ENCODE assay signal across 20 mouse cellular contexts in genomic region chr1:152356721-152357120, GRCm38 (mm10). TPM values are rescaled to one million over a fixed set of nuclear protein-coding genes. Genes with fewer than 3 reads are reported as not detected.
DNase-seq lines count a peak whose midpoint lies in the region; ATAC-seq lines count a peak whose summit lies in the region.
"Had no signal": no experiment of that assay in that cellular context is flagged by ENCODE, and none has a peak within 500 bp of the region (broad histone marks: within the 10 kb centered on the region; RNA-seq: fewer than 3 reads in every experiment).

No protein-coding gene starts in this region.

- DNase-seq in kidney, adult 11 months = peak; percentile 7
- DNase-seq in kidney, adult 8-10 months = no peak
- peak; percentile 24 for DNase-seq in heart, adult 8-10 months (ENCODE audit: low spot score)
- DNase-seq in lung, postnatal 14 days = peak; percentile 43
- DNase-seq in left cerebral cortex, adult 18-20 months (ENCODE audit: low spot score in 2 of 2) = no peak
- DNase-seq in left cerebral cortex, adult 9 months (ENCODE audit: low spot score in 2 of 2) = no peak
- DNase-seq: cerebellum, adult 11-12 months; layer of hippocampus, adult 9-11 months; right cerebral cortex, postnatal 25 days; thymus, adult 18-20 months had no signal

- H3K9me3 ChIP-seq in kidney, embryonic 14.5 days (ENCODE audit: control insufficient read depth, low read length) = no peaks in the 10 kb centered on the region
- H3K9me3 ChIP-seq: embryonic facial prominence, embryonic 13.5 days; hindbrain, embryonic 13.5 days; midbrain, embryonic 13.5 days had no signal

- no peak overlapping the region for H3K4me3 ChIP-seq in kidney, embryonic 14.5 days (ENCODE audit: low read length)
- H3K4me3 ChIP-seq: embryonic facial prominence, embryonic 13.5 days; hindbrain, embryonic 13.5 days; midbrain, embryonic 13.5 days; myocyte had no signal

- H3K4me1 ChIP-seq in kidney, embryonic 14.5 days (ENCODE audit: control insufficient read depth, insufficient read depth, low read length) = peaks cover 6% of the 10 kb centered on the region; the same call in 1 of the 2 replicates
- H3K4me1 ChIP-seq: embryonic facial prominence, embryonic 13.5 days; hindbrain, embryonic 13.5 days; midbrain, embryonic 13.5 days had no signal

- no peaks in the 10 kb centered on the region for H3K36me3 ChIP-seq in kidney, embryonic 14.5 days (ENCODE audit: control insufficient read depth, insufficient read depth, low read length)
- H3K36me3 ChIP-seq: embryonic facial prominence, embryonic 13.5 days; hindbrain, embryonic 13.5 days; midbrain, embryonic 13.5 days had no signal

- no peak overlapping the region for H3K27ac ChIP-seq in kidney, embryonic 14.5 days (ENCODE audit: low read depth, low read length)
- H3K27ac ChIP-seq: embryonic facial prominence, embryonic 13.5 days; hindbrain, embryonic 13.5 days; macrophage; midbrain, embryonic 13.5 days had no signal

- H3K9ac ChIP-seq in kidney, embryonic 14.5 days (ENCODE audit: low read depth, low read length) = no peak overlapping the region
- H3K9ac ChIP-seq: embryonic facial prominence, embryonic 13.5 days; hindbrain, embryonic 13.5 days; midbrain, embryonic 13.5 days had no signal

- WGBS in kidney, embryonic 14.5 days = 62% methylated on average over 4 of the region's 4 CpGs

- no peak overlapping the region for H3K4me2 ChIP-seq in kidney, embryonic 14.5 days (replicated peaks; ENCODE audit: low read depth, low read length)
- H3K4me2 ChIP-seq: embryonic facial prominence, embryonic 13.5 days; hindbrain, embryonic 13.5 days; liver, embryonic 11.5 days; midbrain, embryonic 13.5 days had no signal

- 0 out of 2 replicates have a peak, but pooled peaks have one; percentile 39 for ATAC-seq in kidney, embryonic 14.5 days (ENCODE audit: low FRiP score, low TSS enrichment)
- no peak for ATAC-seq in megakaryocyte progenitor cell, adult 5-6 weeks (replicated peaks; ENCODE audit: poor library complexity)
- ATAC-seq: intestine, postnatal 0 days; midbrain, embryonic 13.5 days had no signal

- no peaks in the 10 kb centered on the region for H3K27me3 ChIP-seq in kidney, embryonic 14.5 days (ENCODE audit: control insufficient read depth, insufficient read depth, low read length)
- H3K27me3 ChIP-seq: embryonic facial prominence, embryonic 13.5 days; hindbrain, embryonic 13.5 days; midbrain, embryonic 13.5 days had no signal

RNA-seq across cellular contexts. Expression of gene Tsen15, which starts 29.8 kb away (rescaled TPM):
- total RNA-seq in heart, adult 8-10 months (2022) = 10 to 100 TPM; 17.3 to 23.2 (median 20.7) TPM
- 83.5 and 102 TPM in 2 replicates for polyA plus RNA-seq in kidney, embryonic 14.5 days (2014; fragmentation: Nextera tagmentation; extraction: Ambion mirVana)
- 55.4 and 57.3 TPM in 2 replicates for total RNA-seq in megakaryocyte progenitor cell, adult 5-6 weeks (2015)
- total RNA-seq in megakaryocyte progenitor cell, adult 5-6 weeks (2017) = 34.7 and 40.1 TPM in 2 replicates
- total RNA-seq in left cerebral cortex, adult 18-20 months (2021) = 10 to 100 TPM; 33.1 to 36.2 TPM

RNA-seq across cellular contexts. Expression of gene Colgalt2, which starts 42.9 kb away (rescaled TPM):
- total RNA-seq in heart, adult 8-10 months (2022) = 1 to 10 TPM; 2.6 to 3.2 (median 2.7) TPM
- 1.0 and 1.3 TPM in 2 replicates for polyA plus RNA-seq in kidney, embryonic 14.5 days (2014; fragmentation: Nextera tagmentation; extraction: Ambion mirVana)
- total RNA-seq in megakaryocyte progenitor cell, adult 5-6 weeks (2015) = not detected in 2 replicates
- total RNA-seq in megakaryocyte progenitor cell, adult 5-6 weeks (2017) = not detected in 2 replicates
- total RNA-seq in left cerebral cortex, adult 18-20 months (2021) = 1 to 10 TPM; 6.7 to 7.2 TPM
- total RNA-seq: granulocyte monocyte progenitor cell, adult 5-6 weeks had no signal
- polyA plus RNA-seq: macrophage, myocyte had no signal

Comparison
In these comparisons a context has a peak if more than half of its experiments do, and no peak if none do; other contexts are left out.
1. DNase-seq: peak in kidney, adult 11 months (single experiment), heart, adult 8-10 months (single experiment) and lung, postnatal 14 days (single experiment); none in kidney, adult 8-10 months (0 of 2), left cerebral cortex, adult 18-20 months (0 of 2) and left cerebral cortex, adult 9 months (0 of 2).